Mouse (Mus musculus) hematopoietic multipotent progenitor cell, adult 10-12 weeks (in vitro differentiated cells): Measurements from ENCODE around the gene Naa80. TPM values are rescaled to one million over a fixed set of nuclear protein-coding genes. Genes with fewer than 3 reads are reported as not detected.

Experiments
- polyA plus RNA-seq: library from polyadenylated mRNA; stranded (reverse); fragments of >175 nt; gene quantifications from 2 replicates; pipeline ENCODE4 v1.2.3, GENCODE M21; 2012; ENCODE audit warnings: low replicate concordance

Gene Naa80
- 30.6 and 47.1 TPM in 2 replicates for polyA plus RNA-seq

DNA sequence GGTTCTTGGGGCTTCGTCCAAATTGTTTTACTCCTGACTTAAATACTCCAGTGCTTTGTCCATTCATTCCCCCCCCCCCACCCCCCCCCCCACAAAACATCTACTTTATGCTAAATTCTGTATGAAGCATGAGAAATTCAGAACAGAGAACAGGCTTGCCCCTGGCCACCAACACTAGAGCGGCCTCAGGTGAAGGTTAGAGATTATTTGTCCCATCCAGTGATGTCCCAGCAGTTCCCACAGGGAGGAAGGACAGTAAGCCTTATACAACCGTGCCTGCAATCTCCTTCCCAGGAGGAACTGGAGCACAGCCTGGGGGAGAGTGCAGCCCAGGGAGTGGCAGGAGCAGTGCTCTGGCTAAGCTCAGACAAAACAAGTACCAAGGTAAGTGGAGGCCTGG lies at the start of gene Naa80:
Naa80 (plus strand) TSS at position 301 of the 400 bp plus-strand sequence.

DNA sequence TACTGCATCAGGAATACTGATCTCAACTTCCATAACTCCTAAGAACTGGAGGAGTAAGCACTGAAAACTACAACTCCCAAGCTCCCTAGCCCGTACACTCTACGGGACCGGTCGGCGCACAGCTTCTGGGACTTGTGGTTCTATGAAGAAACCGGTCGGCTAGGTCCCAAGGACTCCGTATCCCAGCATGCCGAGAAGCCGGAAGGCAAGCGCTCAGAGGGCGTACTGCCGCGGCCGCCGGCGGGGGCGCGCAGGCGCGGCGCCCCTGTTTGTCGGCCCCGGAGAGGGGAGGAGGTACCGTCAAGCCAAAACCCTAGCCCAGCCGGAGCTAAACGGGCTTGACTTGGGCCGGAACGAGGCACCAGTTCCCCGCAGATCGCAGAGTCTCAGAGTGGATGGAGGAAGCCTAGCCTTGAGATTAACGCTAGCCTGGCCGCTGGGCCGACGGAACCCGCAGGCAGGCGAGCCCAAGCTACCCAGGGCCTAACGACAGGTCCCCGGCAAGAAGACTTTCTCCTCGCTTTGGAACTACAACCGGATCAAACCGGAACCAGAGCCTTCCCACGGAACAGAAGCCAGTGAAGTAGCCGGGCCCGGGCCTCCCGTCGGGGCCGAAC lies 44.8 kb upstream of the Naa80 start, which contains the start of gene Tmem115:
Tmem115 (plus strand) TSS at position 155 of the 617 bp plus-strand sequence.

DNA sequence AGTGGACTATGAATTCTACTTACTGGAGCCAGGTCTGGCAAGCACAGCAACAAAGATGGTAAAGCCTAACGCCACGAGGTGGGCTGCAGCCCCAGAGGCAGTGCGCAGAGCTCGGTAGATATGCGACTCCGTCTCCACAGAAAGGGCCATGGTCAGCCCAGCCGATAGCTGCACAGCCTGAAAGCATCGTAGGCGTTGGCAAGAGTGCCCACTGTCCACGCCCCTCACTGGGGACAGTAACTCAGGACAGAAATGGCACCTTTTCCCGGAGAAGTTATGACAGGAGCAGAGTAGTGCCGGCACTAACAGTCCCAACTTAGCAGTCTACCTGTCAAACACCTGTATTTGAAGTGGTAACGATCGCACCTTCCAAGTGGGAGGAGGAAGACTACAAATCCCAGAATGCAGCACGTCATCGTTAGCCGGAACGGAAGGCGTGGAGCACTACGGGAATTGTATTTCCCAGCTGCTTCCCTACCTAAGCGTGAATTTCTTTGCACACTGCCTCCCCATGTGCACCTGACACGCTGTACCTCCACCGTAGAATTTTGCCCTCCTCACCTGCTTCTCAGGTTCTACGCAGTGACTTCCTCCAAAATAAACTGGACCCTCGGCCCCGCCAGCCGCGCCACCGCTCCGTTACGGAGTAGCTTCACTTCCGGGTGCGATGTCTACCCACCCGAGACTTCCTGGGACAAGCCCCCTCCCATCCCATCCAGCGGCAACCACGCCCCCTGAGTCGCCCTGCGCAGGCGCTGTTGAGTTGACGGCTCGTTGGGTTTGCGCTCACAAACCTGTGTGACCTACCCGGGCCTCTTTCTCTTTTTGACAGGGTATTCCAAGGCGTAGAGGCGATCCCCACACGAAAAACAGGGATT lies 37.0 kb upstream of the Naa80 start, which contains the start of the genes Cyb561d2 and Nprl2:
Cyb561d2 (minus strand) TSS at position 720 of the 878 bp plus-strand sequence.
Nprl2 (plus strand) TSS at position 753 of the 878 bp plus-strand sequence.

DNA sequence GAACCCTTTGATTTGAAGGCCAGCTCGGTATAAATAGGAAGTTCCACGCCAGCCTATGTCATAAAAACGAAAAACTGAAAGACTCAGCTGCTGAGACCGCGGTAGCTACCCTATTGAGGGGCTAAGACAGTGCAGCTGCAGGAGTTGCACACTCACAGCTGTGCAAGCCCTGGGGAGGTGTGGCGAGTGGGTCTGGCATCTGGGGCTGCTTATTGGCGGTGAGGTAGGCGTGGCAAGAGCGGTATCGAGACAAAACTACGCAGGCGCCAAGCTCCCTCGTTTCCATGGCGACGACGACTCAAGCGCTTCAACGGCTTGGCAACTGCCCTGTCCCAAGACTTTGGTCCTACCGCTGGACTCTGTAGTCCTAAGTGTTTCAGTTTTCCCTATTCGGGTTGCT lies 31.7 kb upstream of the Naa80 start, which contains the start of gene Zmynd10:
Zmynd10 (plus strand) TSS at position 273 of the 400 bp plus-strand sequence.

DNA sequence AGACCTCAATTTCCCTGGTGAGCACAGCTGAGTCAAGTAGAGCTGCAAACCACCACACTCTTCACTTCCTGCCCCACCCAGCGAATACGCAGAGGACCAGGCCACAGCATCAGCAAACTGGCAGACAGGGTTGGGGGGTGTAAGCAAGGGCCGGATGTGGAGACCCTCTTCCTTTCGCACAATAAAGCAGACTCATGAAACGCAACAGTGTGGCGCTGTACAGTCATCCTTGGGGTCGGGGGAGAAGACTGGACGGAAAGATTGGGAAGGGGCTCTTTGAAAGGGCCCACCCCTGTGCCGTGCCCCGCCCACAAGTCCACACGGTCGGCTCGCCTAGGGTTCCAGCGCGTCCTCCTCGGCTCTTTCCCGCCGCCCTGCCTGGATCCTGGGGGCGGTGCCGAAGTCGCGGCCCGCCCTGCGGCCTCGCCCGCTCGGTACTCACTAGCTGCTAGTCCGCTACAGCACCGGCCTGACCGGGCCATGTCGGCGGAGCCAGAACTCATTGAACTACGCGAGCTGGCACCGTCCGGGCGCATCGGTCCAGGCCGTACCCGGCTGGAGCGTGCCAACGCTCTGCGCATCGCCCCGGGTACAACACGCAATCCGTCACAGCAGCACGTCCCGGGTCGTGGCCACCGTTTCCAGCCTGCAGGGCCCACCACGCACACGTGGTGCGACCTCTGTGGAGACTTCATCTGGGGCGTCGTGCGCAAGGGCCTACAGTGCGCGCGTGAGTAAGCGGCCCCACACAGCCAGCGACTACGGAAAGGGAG lies 27.4 kb upstream of the Naa80 start, which contains the start of gene Rassf1:
Rassf1 (plus strand) TSS at position 439 of the 773 bp plus-strand sequence.

DNA sequence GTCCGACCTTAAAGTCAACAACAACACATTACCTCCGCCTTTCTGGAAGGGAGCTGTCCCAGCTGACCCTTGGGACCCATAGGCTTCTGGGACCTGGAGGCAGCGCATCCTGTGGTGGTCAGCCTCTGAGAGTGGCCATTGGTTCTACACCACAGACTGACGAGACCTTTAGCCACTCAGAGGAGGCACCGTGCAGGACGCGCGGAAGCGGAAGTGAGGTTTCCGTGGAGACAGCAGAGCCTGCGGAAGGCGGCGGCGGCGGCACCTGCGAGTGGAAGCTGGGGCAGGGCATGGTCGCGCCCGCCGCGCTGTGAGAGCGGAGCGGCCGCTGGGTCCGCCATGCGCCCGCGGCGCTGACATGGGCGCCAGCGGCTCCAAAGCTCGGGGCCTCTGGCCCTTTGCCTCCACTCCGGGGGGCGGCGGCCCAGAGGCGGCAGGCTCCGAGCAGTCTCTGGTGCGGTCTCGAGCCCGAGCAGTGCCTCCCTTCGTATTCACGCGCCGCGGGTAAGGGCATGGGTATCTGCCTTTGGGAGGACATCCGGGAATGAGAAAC lies 15.6 kb upstream of the Naa80 start, which contains the start of gene Tusc2:
Tusc2 (plus strand) TSS at position 227 of the 553 bp plus-strand sequence.

DNA sequence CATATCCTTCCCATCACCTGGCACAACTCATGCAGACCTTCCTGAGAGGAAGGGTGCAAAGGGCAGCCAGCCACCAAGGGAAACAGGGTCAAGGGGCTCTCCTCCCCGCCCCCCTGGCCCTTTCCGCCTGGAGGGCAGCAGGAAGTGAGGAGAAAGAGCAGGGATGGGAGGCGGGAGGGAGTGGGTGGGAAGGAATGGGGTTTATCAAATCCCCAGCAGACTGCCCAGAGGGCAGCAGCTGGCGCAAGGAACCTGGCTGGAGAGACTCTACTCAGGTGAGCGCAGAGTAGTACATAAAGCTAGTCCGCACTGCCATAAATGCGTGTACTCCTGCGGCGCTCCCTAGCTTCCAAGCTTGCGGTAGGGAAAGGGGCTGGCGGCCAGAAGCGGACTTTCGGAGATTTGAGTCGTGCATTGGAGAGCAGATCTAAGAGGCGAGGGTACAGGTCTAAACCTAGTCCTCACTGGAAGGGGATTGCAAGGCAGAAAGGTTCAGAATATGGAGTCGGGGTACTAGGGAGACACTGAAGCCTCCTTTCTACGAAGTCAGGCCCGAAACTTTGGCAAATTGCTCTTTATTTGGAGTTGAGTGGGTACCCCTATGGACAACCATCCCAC lies 10.9 kb upstream of the Naa80 start, which contains the start of gene Hyal2:
Hyal2 (plus strand) TSS at position 244 of the 618 bp plus-strand sequence.

DNA sequence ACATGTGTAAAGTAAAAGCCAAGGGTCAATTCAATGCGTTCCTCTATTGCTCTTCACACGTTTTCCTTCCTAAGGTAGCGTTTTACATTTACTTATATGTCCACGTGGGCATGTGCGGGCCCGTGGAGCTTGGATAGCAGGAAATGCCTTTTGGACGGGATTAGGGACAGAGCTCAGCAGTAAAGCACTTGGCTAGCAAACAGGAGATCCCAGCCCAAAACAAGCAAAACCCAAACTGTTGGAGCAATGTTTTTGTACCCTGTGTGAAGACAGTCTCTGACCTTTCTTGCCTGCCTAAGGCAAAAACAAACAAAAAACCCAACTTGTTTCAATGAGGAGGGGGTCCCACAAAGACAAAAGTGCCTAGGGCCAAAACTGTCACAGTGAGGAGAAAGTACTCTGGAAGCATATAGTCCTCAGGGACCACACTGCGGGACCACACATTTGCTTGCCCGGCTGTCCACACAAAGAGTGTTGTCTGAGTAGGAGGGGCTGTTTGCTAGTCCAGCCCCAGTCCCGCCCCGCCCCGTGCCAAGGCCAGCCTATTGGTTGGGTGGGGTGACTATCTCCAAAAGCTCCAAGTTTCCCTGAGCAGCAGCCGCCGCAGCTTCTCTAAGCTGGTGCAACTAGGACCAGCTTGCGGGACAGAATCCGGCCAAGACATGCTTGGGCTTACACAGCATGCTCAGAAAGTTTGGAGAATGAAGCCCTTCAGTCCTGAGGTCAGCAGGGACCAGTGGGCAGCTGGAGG lies 2.2 kb upstream of the Naa80 start, which contains the start of gene Hyal1:
Hyal1 (plus strand) TSS at position 571 of the 751 bp plus-strand sequence.

DNA sequence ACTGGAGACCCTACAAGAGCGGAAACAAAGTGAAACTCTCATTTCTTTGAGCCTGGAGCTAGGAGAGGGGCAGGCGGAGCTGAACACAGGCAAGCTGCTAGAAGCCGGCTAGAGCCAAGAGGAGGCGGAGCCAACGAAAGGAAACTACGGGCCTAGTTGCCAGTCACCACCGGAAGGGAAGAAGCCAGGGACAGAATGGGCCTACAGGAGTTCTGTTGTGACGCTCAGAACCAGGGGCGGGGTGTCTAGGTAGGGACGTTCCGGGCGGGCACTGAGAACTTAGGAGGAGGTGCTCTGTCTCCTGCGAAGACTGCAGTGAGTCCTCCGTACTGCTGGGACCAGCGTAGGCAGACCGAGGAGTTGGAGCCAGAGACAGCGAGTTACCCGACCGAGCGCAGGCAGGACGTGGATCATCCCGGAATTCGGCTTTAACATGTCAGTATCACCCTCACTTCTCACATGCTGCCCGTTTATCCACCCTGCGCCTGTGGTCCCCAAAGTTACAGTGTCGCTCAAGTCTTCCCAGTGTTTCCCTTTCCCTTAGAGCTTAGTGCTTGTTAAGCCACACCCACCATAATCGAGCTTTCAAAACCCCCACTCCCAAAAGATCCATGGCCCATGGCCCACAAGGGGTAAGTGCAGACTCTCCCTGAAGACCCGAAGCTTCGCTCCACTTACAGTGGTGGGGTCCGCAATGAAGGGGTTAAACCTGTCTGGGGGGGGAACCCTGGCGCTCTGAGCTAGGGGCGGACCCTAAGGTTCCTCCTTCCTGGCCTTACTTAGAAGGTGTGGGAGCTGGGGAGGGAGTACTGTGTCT lies 2.0 kb downstream of the Naa80 start, which contains the start of gene Hyal3:
Hyal3 (plus strand) TSS at position 318 of the 817 bp plus-strand sequence.

DNA sequence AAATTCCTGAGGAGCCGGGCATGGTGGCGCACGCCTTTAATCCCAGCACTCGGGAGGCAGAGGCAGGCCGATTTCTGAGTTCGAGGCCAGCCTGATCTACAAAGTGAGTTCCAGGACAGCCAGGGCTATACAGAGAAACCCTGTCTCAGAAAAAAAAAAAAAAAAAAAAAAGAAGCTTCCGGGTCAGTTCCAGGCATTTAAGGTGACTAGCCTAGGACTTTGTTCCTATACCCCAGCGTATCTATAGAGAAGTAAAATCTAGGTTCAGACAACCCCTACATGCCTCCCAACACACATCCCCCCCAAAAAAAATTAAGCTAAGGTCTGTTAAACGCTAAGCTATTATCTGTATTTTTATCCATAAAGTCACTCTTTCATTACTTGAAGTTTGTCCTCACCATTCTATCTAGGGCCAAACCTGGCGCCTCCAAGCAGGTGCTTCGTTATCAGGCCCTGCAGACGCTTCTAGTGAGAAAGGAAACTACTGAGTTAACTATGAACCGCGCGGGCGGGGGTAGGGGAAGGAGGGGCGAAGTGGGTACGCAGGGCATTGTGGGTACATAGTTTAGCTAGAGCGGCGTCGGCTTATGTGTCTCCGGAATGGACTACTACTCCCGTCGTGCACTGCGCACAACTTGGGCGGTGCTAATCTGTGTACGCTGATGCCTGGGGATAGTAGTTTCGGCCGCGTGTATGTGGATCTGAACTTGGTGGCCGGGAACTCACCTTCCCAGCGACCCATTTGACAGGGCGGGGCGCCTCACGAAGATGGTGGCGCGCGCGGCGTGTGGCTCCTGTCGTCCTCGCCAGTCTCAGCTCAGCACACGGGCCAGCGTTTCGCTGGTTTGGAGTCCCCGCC lies 8.5 kb downstream of the Naa80 start, which contains the start of gene Ifrd2:
Ifrd2 (plus strand) TSS at position 669 of the 859 bp plus-strand sequence.

DNA sequence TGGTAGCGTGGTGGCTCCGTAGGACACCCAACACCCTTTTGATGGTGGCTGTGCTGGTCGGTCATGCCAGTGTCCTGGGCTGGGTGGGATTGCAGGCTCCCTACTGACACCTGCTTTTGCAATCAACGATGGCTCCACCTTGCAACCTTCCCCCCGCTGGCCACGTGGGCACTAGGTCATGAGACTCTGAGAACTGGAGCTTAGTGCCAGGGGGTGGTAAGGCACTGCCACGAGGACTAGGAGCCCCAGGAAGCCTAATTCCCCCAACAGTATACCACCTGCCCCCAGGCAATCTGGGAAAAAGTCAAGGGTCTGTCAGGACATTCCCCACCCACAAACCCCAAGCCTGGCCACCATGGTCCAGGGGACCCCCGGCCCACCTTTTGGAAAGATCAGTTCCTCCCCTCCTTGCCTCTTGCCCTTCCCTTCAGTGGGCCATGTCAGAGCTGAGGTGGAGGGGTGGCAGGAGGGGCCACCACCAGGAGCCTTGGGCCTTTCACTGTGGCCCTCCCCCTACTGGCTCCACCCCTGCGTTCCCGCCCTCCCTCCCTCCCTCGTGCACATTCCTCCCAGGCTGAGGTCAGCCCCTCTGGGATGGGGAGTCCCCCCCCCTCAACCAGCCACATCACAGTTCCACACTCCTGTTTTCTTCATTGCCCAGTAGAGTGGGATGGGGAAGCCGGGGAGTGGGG lies 30.2 kb downstream of the Naa80 start, which contains the start of gene Sema3b:
Sema3b (minus strand) TSS at position 489 of the 692 bp plus-strand sequence.

Other genes starting within 250 kb of the Naa80 start
- 2.8 and 8.0 TPM in 2 replicates for gene Hemk1, start 240.5 kb upstream of the Naa80 start, polyA plus RNA-seq
- 0.22 and 0.29 TPM in 2 replicates for gene 6430571L13Rik, start 238.3 kb upstream of the Naa80 start, polyA plus RNA-seq
- gene Cacna2d2, start 179.3 kb upstream of the Naa80 start, polyA plus RNA-seq, result 5.4 and 12.0 TPM in 2 replicates
- gene Tmem115, start 44.9 kb upstream of the Naa80 start, polyA plus RNA-seq, result 32.1 and 48.8 TPM in 2 replicates
- 15.4 and 18.6 TPM in 2 replicates for gene Cyb561d2, start 36.7 kb upstream of the Naa80 start, polyA plus RNA-seq
- gene Nprl2, start 36.7 kb upstream of the Naa80 start, polyA plus RNA-seq, result 2.6 and 3.1 TPM in 2 replicates
- gene Zmynd10, start 31.6 kb upstream of the Naa80 start, polyA plus RNA-seq, result 0.29 and 1.1 TPM in 2 replicates
- gene Rassf1, start 27.3 kb upstream of the Naa80 start, polyA plus RNA-seq, result 19.8 and 49.2 TPM in 2 replicates
- gene Tusc2, start 15.6 kb upstream of the Naa80 start, polyA plus RNA-seq, result 18.0 and 56.6 TPM in 2 replicates
- gene Hyal2, start 10.9 kb upstream of the Naa80 start, polyA plus RNA-seq, result 9.6 and 21.4 TPM in 2 replicates
- gene Hyal1, start 2.0 kb upstream of the Naa80 start, polyA plus RNA-seq, result 1.3 and 3.5 TPM in 2 replicates
- 0.51 TPM in 1 of 2 replicates, not detected in the other for gene Hyal3, start 1.9 kb downstream of the Naa80 start, polyA plus RNA-seq
- gene Ifrd2, start 8.8 kb downstream of the Naa80 start, polyA plus RNA-seq, result 36.6 and 54.9 TPM in 2 replicates
- gene Sema3b, start 30.3 kb downstream of the Naa80 start, polyA plus RNA-seq, result 0.28 and 0.46 TPM in 2 replicates
- gene Gnai2, start 56.5 kb downstream of the Naa80 start, polyA plus RNA-seq, result 1,369 and 2,388 TPM in 2 replicates
- not detected in 2 replicates for gene Slc38a3, start 90.6 kb downstream of the Naa80 start, polyA plus RNA-seq
- gene Gnat1, start 100.8 kb downstream of the Naa80 start, polyA plus RNA-seq, result not detected in 2 replicates
- gene Sema3f, start 131.6 kb downstream of the Naa80 start, polyA plus RNA-seq, result 3.2 and 4.7 TPM in 2 replicates
- 53.7 and 57.1 TPM in 2 replicates for gene Rbm5, start 192.1 kb downstream of the Naa80 start, polyA plus RNA-seq